Mouse (Mus musculus): ENCODE measurements around the gene Rapgef2.

Gene Rapgef2

DNA sequence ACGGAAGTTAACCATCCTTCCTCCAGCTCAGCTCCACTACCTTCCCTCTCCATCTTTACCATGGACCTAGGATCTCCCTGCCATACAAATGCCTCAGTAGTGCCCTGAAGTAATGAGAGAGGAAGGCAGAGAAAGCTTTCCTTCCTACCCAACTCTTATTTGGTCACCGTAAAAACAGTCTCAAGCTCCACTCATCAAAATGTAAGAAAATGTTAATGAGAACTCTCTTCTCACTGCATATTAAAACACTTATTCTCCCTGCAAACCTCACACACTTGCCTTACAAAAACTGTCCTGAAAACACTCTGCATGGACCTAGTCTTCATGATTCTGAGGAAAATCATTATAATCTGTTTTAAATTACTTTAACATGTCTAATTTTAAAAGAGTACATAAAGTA lies 118.7 kb downstream of the Rapgef2 start:
- 41% methylated on average over 2 of the region's 2 CpGs for WGBS

DNA sequence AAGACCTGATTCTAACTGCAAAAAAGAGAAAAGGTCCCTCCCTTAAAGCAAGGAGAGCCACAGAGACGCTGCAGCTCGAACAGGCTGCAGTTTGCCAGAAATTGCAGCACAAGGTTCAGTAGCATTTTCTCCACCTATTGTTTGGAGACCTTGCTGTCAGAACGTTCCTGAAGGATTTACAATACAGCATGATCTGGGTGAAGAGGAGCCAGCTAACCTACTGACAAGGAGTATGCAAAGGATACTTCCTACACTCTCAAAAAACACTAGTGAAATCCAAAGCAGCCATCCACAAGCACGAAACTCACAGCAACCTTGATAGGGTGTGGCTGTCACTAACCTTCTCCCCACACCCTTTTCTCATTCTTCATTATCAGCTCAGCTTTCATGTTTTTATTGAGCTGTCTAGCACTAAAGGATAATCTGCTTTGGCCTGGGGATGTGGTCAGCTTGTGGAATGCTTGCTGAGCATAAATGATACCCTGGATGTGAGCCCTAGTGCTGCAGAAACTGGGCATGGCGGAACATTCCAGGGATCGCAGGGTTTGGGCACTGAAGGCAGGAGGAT lies 124.4 kb downstream of the Rapgef2 start:
- WGBS: 18% methylated on average over 6 of the region's 6 CpGs

DNA sequence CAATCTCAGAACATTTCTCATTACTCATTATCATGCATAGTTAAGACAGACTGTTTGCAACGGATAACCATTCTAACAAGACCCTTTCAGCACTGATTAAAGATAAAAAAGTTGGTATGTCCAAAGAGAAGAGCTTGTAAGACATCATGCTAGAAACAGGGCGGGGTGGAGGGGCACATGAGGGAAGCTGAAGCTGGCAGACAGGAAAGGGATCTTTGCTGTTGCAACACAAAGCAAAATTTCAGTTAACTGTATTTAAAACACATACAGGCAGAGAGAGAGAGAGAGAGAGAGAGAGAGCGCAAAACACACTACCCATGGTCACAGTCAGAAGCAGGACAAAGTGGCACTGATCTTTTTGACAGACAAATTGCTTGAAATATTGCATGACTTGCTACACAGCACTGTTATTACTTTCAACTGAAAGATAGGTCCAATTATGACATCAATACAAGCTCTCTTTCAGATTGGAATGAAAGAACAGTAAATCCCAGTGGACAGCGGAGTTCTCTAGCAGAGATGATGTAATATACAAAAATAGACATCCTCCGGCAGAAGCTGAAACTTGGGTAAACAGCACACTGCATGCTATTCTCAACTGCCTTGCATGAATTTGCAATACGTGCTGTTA lies 125.1 kb downstream of the Rapgef2 start:
- 11% methylated on average over 6 of the region's 6 CpGs for whole genome bisulfite sequencing

GRCm38 (mm10) chr3:79153039-79153487 lies 133.3 kb downstream of the Rapgef2 start:
- WGBS: 28% methylated on average over 5 of the region's 5 CpGs

DNA sequence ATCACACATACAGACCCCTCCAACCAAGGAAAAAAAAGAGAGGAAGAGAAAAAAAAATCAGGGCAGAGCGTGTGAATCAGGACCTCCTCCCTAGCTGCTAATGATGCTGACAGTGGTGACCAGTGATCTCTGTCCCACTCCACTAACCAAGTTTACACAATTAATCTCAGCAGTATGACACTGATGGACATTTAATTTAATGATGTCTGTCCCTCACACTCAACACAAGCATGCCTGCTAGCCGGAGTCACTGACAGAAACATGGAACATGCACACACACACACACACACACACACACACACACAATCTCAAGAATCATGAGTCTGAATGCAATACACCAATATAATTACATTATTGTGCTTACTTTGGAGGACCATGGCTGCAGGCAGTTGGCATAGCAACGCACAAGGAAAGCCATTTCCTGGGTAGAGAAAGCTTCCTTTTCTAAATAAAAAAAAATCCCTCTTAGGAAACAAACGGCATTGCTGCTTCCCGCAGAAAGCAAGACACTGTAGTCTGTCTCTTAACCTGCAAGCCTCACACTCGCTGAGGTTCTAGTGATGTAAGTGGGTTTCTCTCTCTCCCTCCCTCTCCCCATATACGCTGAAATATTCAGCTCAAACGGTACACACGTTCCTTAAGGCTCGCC lies 140.8 kb downstream of the Rapgef2 start:
- WGBS: 5% methylated on average over 10 of the region's 10 CpGs

GRCm38 (mm10) chr3:79144672-79145406 lies 141.5 kb downstream of the Rapgef2 start:
- WGBS: 16% methylated on average over 13 of the region's 13 CpGs

DNA sequence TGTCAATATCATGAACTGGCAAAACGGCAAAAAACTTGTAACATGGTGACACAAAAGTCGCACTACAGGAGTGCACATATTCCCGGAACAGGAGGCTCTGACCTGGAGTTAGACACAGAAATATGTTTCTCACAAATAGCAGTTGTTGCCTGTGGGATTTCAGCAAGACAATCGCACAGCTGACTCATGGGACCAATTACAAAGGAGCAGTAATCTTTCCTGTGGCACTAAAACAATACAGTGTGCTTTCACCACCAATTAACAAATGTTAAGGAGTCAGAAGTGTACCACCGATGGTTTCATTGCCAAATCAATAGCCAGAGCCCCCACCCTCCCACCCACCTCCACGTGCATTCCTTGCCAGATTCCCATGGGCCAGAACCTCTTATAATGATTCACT lies 142.2 kb downstream of the Rapgef2 start:
- WGBS: 20% methylated on average over 6 of the region's 6 CpGs

DNA sequence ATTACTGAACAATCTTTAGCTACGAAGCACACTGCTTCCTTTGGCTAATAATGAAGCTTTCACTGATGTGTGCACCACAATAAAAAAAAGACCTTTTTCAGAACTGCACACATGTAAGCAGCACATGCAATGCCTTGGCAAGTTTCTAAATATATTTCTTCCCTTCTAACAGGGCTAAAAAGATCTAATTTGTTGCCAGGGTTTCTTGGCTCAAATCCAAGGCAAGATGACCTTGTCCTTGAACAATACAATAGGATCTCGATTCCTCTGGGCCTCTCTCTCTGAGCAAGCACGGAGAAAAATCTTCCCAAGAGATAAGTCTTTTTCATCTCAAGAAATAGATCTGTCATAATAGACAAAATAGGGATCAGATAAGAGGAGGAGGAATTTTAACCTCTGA lies 147.1 kb downstream of the Rapgef2 start:
- WGBS: 25% methylated on average over 3 of the region's 3 CpGs

- 61% methylated on average over 3 of the region's 3 CpGs for WGBS
Measured at GRCm38 (mm10) chr3:79130991-79131390, 155.3 kb downstream of the Rapgef2 start.

- 33% methylated on average over 6 of the region's 6 CpGs for WGBS
Measured at GRCm38 (mm10) chr3:79129044-79129600, 157.2 kb downstream of the Rapgef2 start.

DNA sequence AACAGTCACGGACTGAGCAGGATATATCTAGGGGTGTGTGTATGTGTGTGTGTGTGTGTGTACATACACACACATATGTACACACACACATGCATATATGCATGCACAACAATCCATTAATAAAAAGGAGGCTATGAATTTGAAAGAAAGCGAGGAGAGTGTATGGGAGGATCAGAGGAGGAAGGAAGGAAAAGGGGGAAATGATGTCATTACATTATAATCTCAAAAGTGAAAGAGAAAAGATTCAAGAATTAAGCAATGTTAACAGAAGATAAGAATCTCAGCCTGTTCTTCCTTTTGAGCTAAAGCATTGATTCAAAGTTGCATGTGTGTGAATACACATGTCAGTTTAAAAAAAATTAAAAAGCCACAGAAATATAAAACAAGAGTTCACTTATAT lies 158.5 kb downstream of the Rapgef2 start:
- WGBS: 59% methylated on average over 2 of the region's 2 CpGs

DNA sequence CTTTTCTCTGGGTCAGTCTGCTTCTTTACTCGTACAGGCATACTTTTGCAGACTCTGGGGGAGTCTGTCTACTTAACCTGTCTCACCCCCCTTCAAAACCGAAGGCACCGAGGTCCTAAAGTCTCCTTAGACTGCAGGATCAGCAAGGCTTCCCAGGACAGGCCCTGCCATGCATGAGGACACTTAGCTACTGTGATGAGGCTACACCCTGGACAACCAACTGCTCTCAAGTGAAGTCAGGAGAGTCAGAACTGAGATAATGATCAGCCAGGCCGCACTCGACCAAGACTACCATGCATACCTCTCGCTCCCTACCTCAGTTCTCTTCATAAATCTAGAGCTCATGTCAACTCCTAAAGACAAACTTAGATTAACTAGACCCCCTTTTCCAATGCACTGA lies 159.5 kb downstream of the Rapgef2 start:
- WGBS: 86% methylated on average over 6 of the region's 6 CpGs

- WGBS: 77% methylated on average over 7 of the region's 7 CpGs
Measured at GRCm38 (mm10) chr3:79121391-79121790, 164.9 kb downstream of the Rapgef2 start.

- 85% methylated on average over 12 of the region's 12 CpGs for WGBS
Measured at GRCm38 (mm10) chr3:79119983-79120382, 166.3 kb downstream of the Rapgef2 start.

DNA sequence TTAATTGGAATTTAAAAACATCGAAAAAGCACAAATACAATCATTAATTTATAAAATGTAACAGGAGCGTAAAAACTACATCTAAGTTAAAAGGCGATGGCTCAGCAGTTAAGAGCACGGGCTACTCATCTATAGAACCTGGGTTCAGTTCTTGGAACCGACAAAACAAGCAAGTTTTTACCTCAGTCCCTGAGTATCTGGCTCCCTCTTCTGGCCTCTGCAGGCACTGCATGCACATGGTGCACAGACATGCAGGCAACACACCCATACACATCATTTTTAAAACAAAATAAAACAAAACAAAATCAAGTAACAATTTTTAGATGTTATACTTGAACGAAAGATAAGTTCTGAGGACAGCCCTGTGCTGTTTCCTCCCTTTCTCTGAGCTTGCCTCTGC lies 176.2 kb downstream of the Rapgef2 start:
- 93% methylated on average over 6 of the region's 6 CpGs for WGBS

- 90% methylated on average over 6 of the region's 6 CpGs for WGBS
Measured at GRCm38 (mm10) chr3:79108246-79108645, 178.1 kb downstream of the Rapgef2 start.

GRCm38 (mm10) chr3:79106360-79106759 lies 180.0 kb downstream of the Rapgef2 start:
- WGBS: 81% methylated on average over 2 of the region's 2 CpGs

DNA sequence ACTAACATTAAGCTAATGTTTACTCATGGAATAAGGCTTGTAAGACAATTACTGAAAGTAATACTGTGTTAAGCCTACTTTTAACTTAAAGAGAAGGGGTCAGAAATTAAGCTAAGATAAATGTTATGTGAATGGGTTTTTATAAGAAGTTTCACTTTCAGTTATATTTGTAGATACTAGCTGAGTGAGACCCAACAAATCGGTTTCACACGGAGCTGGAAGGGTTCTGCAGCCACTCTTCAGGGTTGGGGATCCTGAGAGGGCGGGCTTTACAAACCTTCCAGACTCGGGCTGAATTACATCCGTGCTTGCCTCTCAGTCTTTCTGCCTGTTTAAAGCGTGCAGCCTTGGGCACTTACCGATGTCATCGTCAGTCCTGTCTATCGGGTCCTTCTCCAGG lies 182.7 kb downstream of the Rapgef2 start:
- 87% methylated on average over 9 of the region's 9 CpGs for WGBS

- 63% methylated on average over 6 of the region's 6 CpGs for WGBS
Measured at GRCm38 (mm10) chr3:79101737-79102136, 184.6 kb downstream of the Rapgef2 start.

- 62% methylated on average over 7 of the region's 7 CpGs for WGBS
Measured at GRCm38 (mm10) chr3:79100831-79101230, 185.5 kb downstream of the Rapgef2 start.

DNA sequence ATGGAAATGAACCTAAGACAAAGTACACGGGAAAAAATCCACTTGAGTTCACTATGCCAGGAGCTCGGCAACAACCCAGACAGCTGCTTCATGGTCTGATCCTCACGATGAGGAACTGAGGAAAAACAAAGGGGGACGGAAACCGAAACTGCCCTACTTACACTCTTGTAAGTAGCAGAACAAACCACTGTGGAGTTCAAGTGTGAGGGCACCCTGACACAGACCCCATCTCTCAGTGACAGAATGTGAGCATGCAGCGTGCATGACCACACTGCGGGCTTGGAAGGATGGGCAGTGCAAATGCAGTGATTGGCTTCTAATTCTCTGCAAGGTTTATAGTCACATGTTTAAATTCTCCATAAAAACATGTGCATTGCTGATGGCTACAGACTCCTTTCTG lies 197.2 kb downstream of the Rapgef2 start:
- WGBS: 41% methylated on average over 7 of the region's 7 CpGs

DNA sequence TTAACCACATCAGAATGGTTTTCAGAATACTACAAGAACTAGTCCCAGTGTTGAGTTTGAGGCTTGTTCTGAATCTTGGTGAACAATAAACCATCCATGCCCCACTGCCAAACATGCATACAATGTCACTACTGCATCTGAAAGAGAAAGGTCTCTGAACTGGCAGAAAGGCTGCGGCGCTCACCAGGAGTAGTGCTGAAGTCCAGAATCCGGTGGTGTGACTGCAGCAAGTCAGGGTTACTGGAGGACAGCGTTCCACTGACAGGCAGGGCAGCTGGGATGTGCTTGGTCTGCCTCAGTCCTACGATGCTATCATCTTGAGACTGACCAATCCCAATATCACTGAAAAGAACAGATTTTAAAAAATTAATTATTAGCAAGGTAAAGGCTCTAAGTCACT lies 197.9 kb downstream of the Rapgef2 start:
- WGBS: 73% methylated on average over 5 of the region's 5 CpGs

Measured in cerebral cortex, adult 2 months (tissue).